Mouse (Mus musculus): ENCODE measurements at regions not wholly inside any gene's neighbourhood (a gene's known extent, or its start where the extent isn't known, plus 50 kb on each side); places are given as distances from the start of the nearest gene placed in this dataset.
A peak's percentile ranks its signal among the peaks of the same experiment; 100 is the strongest.

GRCm38 (mm10) chr2:115384414-115385180 is 196.9 kb upstream of the BC052040 start:
- WGBS = 35% methylated on average over 13 of the region's 13 CpGs

DNA sequence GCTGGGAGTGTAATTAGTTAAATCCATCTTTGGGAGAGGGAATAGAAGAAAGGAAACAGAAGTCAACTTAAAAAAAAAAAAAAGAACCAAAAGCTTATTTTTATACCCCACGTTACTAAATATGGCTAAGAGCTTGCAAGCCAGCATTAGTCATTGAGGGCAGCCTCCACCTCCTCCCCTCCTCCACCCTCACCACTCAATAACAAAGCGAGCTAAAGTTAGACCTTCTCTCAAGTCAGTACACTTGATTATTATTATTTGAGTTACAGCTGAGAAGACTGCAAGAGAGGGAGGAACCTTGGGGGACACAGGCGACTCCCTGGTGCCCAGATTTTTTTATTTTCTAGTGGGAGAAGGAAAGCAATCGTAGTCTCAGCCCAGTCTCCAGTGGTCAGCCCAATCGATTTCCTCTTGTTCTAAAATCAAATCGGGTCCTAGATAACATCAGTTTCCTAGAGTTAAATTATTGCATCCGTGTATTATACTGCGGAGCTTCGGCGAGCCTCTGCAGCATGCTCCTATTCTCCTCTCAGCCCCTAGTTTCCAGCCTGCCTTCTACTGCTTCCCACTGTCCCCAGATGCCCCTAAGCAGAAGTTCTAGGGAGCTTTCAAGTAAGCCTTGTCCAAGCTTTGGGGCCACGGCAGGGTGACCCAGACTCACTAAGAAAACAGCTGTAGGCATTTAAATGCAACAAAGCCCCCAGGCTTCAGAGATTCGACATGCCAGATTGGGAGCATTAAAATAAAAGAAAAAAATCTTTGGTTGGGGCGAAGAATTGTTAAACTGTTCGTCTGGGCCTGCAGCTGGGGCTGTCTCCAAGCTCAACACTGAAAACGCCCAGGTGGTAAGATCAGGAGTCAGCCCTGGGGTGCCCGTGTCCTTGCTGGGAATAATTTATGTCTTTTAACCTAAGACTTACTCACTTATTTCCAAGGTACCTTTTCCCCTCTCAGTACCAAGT is 196.0 kb upstream of the BC052040 start:
- H3K4me3 ChIP-seq (replicated peaks; ENCODE audit: low read depth, low read length) = no peak overlapping the region
- 23% methylated on average over 16 of the region's 16 CpGs for WGBS
- peak; percentile 75 for DNase-seq (ENCODE audit: low spot score)
- H3K9ac ChIP-seq (ENCODE audit: low read depth, low read length) = no peak overlapping the region
- no peaks in the 10 kb centered on the region for H3K36me3 ChIP-seq (ENCODE audit: insufficient read depth, low read length)
- no peaks in the 10 kb centered on the region for H3K4me1 ChIP-seq (replicated peaks; ENCODE audit: insufficient read depth, low read length)
- peak overlapping the region; percentile 30; the same call in 1 of the 2 replicates for H3K4me2 ChIP-seq (ENCODE audit: low read length)
- TF ChIP-seq CTCF (IDR thresholded peaks at IDR 0.05; ENCODE audit: low read depth) = no peak
- H3K27me3 ChIP-seq (ENCODE audit: insufficient read depth, low read length) = no peaks in the 10 kb centered on the region
- H3K27ac ChIP-seq = peak overlapping the region; percentile 58
- no peaks in the 10 kb centered on the region for H3K9me3 ChIP-seq (replicated peaks; ENCODE audit: low read length)
- 0 out of 2 replicates have a peak, but pooled peaks have one; percentile 36 for ATAC-seq (replicated peaks; ENCODE audit: low FRiP score, low read depth)

More at GRCm38 (mm10) chr2:115384414-115385180, 196.9 kb upstream of the BC052040 start:
- H3K27me3 ChIP-seq (ENCODE audit: insufficient read depth, low read length) = no peaks in the 10 kb centered on the region
- no peak overlapping the region for H3K4me3 ChIP-seq (replicated peaks; ENCODE audit: low read depth, low read length)
- no peak overlapping the region for H3K9ac ChIP-seq (ENCODE audit: low read depth, low read length)
- ATAC-seq (replicated peaks; ENCODE audit: low FRiP score, low read depth) (no peak), DNase-seq (ENCODE audit: low spot score) (peak; percentile 66)
- no peaks in the 10 kb centered on the region for H3K4me1 ChIP-seq (replicated peaks; ENCODE audit: insufficient read depth, low read length)
- H3K27ac ChIP-seq = peak overlapping the region; percentile 58; the same call in 1 of the 2 replicates
- H3K36me3 ChIP-seq (ENCODE audit: insufficient read depth, low read length) = no peaks in the 10 kb centered on the region
- peak overlapping the region; percentile 30; the same call in 1 of the 2 replicates for H3K4me2 ChIP-seq (ENCODE audit: low read length)
- no peaks in the 10 kb centered on the region for H3K9me3 ChIP-seq (replicated peaks; ENCODE audit: low read length)
- no peak for TF ChIP-seq CTCF (IDR thresholded peaks at IDR 0.05; ENCODE audit: low read depth)

GRCm38 (mm10) chr2:115391575-115391974 is 189.9 kb upstream of the BC052040 start:
- Histone ChIP-seq H3K4me1 (replicated peaks; ENCODE audit: insufficient read depth, low read length) (no peaks in the 10 kb centered on the region), H3K9ac (ENCODE audit: low read depth, low read length) (no peak overlapping the region), H3K27me3 (ENCODE audit: insufficient read depth, low read length) (no peaks in the 10 kb centered on the region), H3K36me3 (ENCODE audit: insufficient read depth, low read length) (no peaks in the 10 kb centered on the region), H3K4me3 (replicated peaks; ENCODE audit: low read depth, low read length) (no peak overlapping the region), H3K9me3 (replicated peaks; ENCODE audit: low read length) (no peaks in the 10 kb centered on the region), H3K4me2 (ENCODE audit: low read length) (no peak overlapping the region), H3K27ac (no peak overlapping the region)
- ATAC-seq (replicated peaks; ENCODE audit: low FRiP score, low read depth) (no peak), DNase-seq (ENCODE audit: low spot score) (no peak)
- WGBS = 84% methylated on average over 7 of the region's 7 CpGs
- TF ChIP-seq CTCF (IDR thresholded peaks at IDR 0.05; ENCODE audit: low read depth) = no peak

GRCm38 (mm10) chr2:115392082-115392762 is 189.3 kb upstream of the BC052040 start:
- no peak overlapping the region for H3K4me2 ChIP-seq (ENCODE audit: low read length)
- H3K27ac ChIP-seq = no peak overlapping the region
- H3K27me3 ChIP-seq (ENCODE audit: insufficient read depth, low read length) = no peaks in the 10 kb centered on the region
- TF ChIP-seq CTCF (IDR thresholded peaks at IDR 0.05; ENCODE audit: low read depth) = no peak
- H3K9me3 ChIP-seq (replicated peaks; ENCODE audit: low read length) = no peaks in the 10 kb centered on the region
- no peaks in the 10 kb centered on the region for H3K36me3 ChIP-seq (ENCODE audit: insufficient read depth, low read length)
- ATAC-seq (replicated peaks; ENCODE audit: low FRiP score, low read depth) = no peak
- DNase-seq (ENCODE audit: low spot score) = peak; percentile 34
- no peak overlapping the region for H3K9ac ChIP-seq (ENCODE audit: low read depth, low read length)
- H3K4me3 ChIP-seq (replicated peaks; ENCODE audit: low read depth, low read length) = no peak overlapping the region
- H3K4me1 ChIP-seq (replicated peaks; ENCODE audit: insufficient read depth, low read length) = no peaks in the 10 kb centered on the region
- WGBS = 54% methylated on average over 8 of the region's 8 CpGs

DNA sequence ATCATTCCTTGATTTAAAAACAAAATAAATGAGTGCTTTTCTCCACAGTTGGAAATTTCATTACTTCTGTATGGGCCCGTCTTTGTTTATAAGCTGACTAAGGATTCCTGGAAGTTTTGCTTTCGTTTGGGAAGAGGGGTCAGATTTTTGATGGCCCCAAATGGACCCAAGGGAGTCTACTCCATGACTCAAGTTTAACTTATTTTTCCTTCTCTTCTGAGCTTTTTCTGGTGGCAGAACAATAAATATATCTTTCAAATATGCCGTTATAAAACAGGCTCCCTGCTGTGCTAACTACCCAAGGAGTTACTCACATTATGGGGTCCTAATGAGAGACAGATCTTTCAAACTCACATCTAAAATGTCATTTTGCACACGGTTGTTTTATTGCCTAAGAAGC is 187.4 kb upstream of the BC052040 start:
- ATAC-seq (replicated peaks; ENCODE audit: low FRiP score, low read depth) (no peak), DNase-seq (ENCODE audit: low spot score) (peak; percentile 74)
- 13% methylated on average over 4 of the region's 4 CpGs for WGBS
- Histone ChIP-seq H3K4me2 (ENCODE audit: low read length) (peak overlapping the region; percentile 27), H3K27ac (no peak overlapping the region), H3K9me3 (replicated peaks; ENCODE audit: low read length) (no peaks in the 10 kb centered on the region), H3K4me3 (replicated peaks; ENCODE audit: low read depth, low read length) (no peak overlapping the region), H3K9ac (ENCODE audit: low read depth, low read length) (no peak overlapping the region), H3K27me3 (ENCODE audit: insufficient read depth, low read length) (no peaks in the 10 kb centered on the region), H3K4me1 (replicated peaks; ENCODE audit: insufficient read depth, low read length) (no peaks in the 10 kb centered on the region), H3K36me3 (ENCODE audit: insufficient read depth, low read length) (no peaks in the 10 kb centered on the region)
- no peak for TF ChIP-seq CTCF (IDR thresholded peaks at IDR 0.05; ENCODE audit: low read depth)

GRCm38 (mm10) chr2:115398550-115398949 is 183.0 kb upstream of the BC052040 start:
- ATAC-seq (replicated peaks; ENCODE audit: low FRiP score, low read depth) = no peak
- 47% methylated on average over 4 of the region's 4 CpGs for WGBS

More at GRCm38 (mm10) chr2:115398550-115398949, 183.0 kb upstream of the BC052040 start:
- H3K27ac ChIP-seq = no peak overlapping the region
- no peaks in the 10 kb centered on the region for H3K27me3 ChIP-seq (ENCODE audit: insufficient read depth, low read length)
- TF ChIP-seq CTCF (IDR thresholded peaks at IDR 0.05; ENCODE audit: low read depth) = no peak
- no peak overlapping the region for H3K4me2 ChIP-seq (ENCODE audit: low read length)
- DNase-seq (ENCODE audit: low spot score) = no peak
- no peak overlapping the region for H3K9ac ChIP-seq (ENCODE audit: low read depth, low read length)
- no peaks in the 10 kb centered on the region for H3K4me1 ChIP-seq (replicated peaks; ENCODE audit: insufficient read depth, low read length)
- H3K36me3 ChIP-seq (ENCODE audit: insufficient read depth, low read length) = no peaks in the 10 kb centered on the region
- no peak overlapping the region for H3K4me3 ChIP-seq (replicated peaks; ENCODE audit: low read depth, low read length)
- no peaks in the 10 kb centered on the region for H3K9me3 ChIP-seq (replicated peaks; ENCODE audit: low read length)
